Mouse (Mus musculus) lung, postnatal 25 days (tissue): ENCODE measurements around the gene Usp6nl.

Experiments used
- DNase-seq: peaks from one replicate; pipeline ENCODE4 v3.0.0; 2022; ENCODE audit warnings: low spot score

Gene Usp6nl

GRCm38 (mm10) chr2:6376071-6376470 is 53.6 kb downstream of the Usp6nl start:
- no peak for DNase-seq

- DNase-seq = no peak
Measured at GRCm38 (mm10) chr2:6376941-6377340, 54.5 kb downstream of the Usp6nl start.

GRCm38 (mm10) chr2:6378590-6379205 is 56.2 kb downstream of the Usp6nl start:
- DNase-seq = no peak

- DNase-seq = no peak
Measured at GRCm38 (mm10) chr2:6379731-6380212, 57.3 kb downstream of the Usp6nl start.

DNA sequence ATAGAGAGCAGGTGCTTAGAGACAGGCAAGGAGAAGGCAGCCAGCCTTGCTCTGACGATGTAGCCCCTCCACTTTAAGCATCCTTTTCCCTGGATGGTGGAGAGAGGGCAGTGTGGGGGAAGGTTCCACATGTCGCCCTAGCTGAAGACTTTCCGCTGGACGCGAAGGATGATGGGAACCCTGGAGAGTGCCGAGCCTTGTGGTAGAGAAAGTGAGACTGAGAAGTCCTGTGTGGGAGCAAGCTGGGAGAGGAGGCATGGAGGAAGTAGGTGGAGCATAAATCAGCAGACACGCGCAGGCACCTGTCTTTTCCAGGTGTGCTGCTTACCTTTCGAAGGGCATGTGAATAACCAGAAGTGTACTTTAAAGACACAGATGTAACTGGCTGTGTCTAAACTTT is 57.9 kb downstream of the Usp6nl start:
- DNase-seq = no peak

- DNase-seq = no peak
Measured at GRCm38 (mm10) chr2:6384407-6385146, 62.1 kb downstream of the Usp6nl start.

DNA sequence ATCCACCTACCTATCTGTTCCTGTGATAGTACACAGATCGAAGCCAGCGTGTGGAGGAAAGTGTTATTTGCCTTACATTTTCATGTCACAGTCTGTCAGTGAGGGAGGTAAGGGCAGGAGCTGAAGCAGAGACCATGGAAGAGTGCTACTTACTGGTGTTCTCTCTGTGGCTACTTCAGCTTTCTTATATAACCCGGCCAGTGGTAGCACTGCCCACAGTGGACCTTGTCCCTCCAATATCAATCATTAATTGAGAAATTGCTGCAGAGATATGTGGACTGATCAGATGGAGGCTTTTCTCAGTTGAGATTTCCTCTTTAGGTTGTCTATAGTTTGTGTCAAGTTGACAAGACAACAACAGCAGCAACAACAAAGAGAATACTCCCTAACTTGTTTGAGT is 66.7 kb downstream of the Usp6nl start:
- no peak for DNase-seq

DNA sequence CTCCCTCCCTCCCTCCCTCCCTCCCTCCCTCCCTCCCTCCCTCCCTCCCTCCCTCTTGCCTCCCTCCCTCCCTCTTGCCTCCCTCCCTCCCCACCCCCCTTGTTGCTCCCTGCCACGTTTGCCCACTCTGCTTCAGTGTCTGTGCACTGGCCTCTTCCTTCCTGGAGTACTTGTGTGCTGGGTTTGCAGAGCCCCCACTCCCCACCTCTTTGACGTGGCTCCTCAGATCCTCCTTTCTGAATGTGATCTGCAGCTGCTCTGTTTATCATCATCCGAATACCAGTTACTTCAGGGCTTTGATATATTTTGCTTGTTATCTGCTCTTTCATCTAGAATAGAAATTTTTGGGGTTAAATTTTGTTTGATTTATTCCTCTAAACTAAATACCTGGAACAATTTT is 68.8 kb downstream of the Usp6nl start:
- DNase-seq = no peak

DNA sequence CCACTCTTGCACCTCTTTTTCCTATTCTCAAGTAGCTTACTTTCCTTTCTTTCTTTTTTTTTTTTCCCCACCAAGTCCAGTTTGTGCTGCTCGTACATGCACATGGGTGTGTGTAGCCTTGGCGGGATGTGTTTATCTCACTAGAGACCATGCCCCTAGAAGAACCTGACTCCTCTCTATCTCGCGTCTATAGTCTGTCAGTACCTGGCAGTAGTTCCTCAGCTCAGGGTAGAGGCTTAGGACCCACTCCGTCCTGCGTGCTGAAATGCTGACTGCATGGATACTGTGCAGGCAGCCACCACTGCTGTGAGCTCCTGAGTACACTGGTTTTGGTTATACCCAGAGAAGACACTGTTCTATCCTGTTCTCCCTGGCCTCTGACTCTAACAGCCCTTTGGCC is 69.5 kb downstream of the Usp6nl start:
- DNase-seq = no peak

DNA sequence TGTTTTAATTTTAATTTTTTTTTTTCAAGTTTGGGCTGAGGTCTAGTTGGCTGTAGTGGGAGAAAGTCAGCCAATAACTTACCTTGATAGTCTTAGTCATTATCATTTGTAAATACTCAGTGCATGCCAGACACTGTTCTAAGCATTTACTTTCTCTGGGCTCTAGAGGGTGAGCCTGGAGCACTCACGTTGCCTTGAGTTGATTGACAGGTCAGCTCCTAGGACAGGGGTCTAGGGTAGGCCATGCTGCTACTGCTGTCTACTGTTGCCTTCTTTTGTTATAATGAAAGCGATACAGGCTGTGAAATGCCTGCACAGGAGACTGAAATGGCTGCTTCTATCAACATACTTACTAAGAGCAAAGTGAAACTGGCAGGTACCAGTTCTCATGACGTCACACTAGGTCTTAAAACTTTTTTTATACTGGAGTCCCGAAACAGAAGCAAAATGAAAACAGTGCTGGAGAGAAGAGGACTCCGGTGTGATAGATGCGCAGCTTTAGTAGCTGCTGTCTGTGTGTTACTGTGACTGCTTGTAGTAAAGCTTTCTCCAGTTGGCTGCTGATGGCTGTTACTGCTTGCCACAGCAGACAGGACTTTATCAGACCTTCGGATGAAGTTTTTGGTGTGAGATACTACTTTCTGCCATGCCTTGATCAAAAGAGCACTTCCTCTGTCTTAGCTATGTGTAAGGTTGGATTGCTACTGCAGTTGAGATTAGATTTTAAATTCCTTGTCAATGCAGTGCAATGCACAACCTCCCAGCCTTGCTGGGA is 73.6 kb downstream of the Usp6nl start:
- no peak for DNase-seq

GRCm38 (mm10) chr2:6396626-6397146 is 74.2 kb downstream of the Usp6nl start:
- no peak for DNase-seq

DNA sequence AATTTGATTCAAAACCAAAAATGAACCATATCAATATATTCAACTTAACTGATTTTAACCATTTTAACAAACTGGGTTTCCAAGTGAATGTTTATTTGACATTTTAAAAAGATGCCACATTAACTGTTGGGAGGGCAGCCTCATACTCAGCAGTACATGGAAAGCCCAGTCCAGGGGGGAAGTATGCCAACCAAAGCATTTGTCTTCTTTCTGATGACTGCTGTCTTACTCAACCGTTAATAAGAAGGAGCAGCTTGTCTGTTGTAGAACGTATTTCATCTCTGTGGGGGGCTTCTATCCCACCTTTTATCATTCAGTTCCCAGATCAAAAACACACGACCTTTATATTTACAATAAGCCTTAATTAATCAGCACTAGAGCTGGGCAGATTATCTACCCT is 74.7 kb downstream of the Usp6nl start:
- DNase-seq = no peak

GRCm38 (mm10) chr2:6398826-6399225 is 76.4 kb downstream of the Usp6nl start:
- DNase-seq = no peak

- no peak for DNase-seq
Measured at GRCm38 (mm10) chr2:6401039-6401438, 78.6 kb downstream of the Usp6nl start.

GRCm38 (mm10) chr2:6403375-6403774 is 80.9 kb downstream of the Usp6nl start:
- no peak for DNase-seq

GRCm38 (mm10) chr2:6403991-6404390 is 81.5 kb downstream of the Usp6nl start:
- DNase-seq = no peak

DNA sequence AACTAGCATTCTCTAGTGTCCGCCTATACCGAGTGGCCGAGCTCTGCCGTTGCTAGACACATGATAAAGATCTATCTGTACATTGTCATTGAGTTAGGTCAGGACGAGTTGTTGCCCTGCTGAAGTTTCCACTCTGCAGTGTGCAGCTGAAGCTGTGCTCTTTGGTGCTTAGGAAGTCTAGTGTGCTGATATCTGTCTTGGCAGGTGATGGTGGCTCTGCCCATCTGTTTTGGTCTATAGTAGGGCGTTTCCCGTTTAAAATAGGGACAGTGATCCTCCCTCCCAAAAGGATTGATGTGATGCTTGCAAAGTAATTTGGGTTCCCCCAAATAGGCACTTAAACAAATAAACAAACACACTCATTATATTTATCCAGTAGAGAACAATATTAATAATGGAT is 82.2 kb downstream of the Usp6nl start:
- DNase-seq = no peak

- peak; percentile 89 for DNase-seq
Measured at GRCm38 (mm10) chr2:6405059-6406033, 82.9 kb downstream of the Usp6nl start.

DNA sequence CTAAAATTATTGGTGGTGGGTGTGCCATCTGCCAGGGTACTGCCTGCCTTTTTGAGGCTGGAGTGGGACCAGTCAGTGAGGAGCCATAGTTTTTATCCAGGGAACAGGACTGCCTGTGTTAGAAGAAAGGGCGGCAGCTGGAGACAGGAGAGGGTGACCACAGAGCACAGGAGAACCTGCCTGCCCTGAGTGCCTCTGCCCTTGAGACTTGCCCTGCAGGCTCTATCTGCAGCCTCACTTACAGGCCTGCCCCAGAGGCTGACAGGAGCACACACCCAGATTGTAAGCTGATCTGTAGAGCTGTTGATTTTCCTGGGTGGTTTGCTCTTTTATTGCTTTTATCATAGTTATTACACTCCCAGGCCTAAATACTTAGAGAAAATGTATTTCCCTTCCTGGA is 85.2 kb downstream of the Usp6nl start:
- no peak for DNase-seq

DNA sequence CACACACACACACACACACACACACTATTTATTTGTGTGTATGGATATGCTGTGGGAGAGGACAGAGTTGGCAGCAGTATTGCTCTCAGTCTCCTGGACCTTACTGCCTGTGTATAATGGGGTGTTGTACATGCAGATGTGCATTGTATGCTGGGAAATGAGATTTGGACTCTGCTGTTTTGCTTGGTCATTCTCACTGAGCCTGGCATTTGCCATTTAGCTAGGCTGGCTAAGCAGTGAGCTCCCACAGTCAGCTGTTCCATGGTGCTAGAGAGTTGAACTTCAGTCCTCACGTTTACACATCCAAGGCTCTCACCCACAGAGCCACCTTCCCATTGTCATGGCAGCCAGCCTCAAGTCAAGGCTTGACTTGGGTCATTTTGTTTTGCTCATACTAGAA is 90.2 kb downstream of the Usp6nl start:
- DNase-seq = no peak

DNA sequence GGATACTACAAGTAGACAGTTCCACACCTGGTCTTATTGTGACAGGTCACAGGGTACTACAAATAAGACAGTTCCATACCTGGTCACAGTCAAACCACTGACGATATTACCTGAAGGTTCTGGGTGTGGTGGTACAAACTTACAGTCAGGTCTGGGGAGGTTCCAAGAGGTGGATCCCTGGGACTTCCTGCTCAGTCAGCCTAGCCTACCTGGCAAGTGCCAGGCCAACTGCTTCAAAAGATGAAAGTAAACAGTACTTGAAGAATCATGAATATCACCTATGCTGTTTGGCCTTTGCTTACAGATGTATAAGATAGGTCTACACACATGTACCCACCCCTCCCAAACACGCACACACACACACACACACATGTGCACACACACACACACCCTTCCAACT is 91.3 kb downstream of the Usp6nl start:
- no peak for DNase-seq

DNA sequence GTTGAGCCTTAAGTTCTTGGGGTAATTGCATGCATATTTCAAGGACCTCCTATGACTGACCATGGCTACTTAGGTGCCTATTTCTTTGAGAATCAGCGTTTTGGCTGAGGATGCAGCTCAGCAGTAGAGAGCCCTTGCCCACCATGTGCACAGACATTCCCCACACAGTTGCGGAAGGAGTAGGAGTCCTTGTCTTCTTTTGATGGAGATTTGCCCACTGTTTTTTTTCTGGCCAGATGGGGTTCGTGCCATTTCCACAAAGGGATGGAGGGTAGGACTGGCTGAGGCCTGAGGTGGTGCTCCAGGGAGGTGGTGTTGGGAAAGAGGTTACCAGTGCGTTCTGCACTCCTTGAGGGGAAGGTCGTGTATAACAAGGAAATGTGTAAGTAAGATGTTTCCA is 91.9 kb downstream of the Usp6nl start:
- DNase-seq = no peak
